Mouse (Mus musculus): ENCODE data around the gene Tstd1. TPM values are rescaled to one million over a fixed set of nuclear protein-coding genes. Genes with fewer than 3 reads are reported as not detected.

The Tstd1 gene
- total RNA-seq, 2 experiments from 2014 or later, result 3.9 to 7.1 TPM

DNA sequence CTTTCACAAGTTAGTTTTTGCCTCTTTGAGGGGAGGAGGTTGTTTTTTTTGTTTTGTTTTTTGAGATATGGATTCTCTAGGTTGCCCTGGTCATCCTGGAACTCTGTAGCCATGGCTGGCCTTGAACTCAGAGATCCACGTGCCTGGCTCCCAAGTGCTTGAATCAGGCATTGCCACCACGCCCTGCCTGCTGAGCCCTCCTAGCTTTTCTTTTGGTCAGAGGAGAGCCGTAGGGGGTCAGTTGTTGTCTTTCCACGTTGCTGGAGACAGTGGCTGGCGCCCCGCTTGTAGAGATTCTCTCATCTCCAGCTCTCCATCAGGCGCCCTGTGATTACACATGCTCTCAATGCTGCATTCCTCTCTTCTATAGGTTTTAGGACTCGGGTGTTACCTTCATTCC is 5.1 kb upstream of the Tstd1 start:
- no peak for DNase-seq (ENCODE audit: low spot score in 2 of 2)

DNA sequence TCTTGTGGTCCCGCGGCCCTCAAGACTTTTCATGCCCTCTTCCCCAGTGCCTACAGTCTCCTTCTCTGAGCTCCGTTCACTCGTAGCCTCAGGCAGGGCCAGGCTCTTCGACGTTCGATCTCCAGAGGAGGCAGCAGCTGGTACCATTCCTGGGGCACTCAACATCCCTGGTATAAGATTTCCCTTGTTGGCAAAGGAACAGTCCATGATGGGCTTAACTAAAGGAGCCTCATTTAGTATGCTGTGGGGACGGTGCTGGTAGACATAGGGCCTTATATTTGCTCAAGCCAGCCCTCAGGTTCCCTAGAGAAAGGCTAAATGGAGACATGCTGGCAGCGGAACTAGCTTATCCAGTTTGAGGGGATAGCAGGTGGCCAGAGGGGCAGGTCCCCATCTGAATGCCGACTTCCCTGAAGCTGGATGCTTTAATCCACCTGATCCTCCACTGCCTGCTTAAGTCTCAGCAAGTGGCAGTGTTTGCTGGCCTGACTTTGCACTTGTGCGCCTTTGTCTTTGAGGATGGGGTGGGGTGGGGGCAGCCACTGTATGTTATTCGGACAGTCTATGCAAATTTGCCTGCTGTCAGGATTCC is 715 bp downstream of the Tstd1 start:
- no peak for DNase-seq (ENCODE audit: low spot score in 2 of 2)

DNA sequence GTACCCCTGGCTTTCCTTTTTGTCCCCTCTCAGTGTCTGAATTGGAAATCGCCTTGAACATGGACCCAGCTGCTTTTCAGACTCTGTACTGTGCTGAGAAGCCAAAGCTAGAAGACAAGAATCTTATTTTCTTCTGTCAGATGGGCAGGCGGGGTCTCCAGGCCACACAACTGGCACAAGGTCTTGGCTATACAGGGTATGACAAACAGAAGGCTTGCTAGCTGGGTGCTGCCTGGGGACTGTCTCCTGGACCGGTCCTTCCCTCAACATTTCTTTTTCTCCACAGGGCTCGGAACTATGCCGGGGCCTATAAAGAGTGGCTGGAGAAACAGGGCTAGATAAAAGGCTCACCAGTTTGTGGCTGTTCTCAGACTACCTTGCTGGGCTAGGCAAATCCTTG is 1.2 kb downstream of the Tstd1 start:
- DNase-seq (ENCODE audit: low spot score in 2 of 2), result no peak

DNA sequence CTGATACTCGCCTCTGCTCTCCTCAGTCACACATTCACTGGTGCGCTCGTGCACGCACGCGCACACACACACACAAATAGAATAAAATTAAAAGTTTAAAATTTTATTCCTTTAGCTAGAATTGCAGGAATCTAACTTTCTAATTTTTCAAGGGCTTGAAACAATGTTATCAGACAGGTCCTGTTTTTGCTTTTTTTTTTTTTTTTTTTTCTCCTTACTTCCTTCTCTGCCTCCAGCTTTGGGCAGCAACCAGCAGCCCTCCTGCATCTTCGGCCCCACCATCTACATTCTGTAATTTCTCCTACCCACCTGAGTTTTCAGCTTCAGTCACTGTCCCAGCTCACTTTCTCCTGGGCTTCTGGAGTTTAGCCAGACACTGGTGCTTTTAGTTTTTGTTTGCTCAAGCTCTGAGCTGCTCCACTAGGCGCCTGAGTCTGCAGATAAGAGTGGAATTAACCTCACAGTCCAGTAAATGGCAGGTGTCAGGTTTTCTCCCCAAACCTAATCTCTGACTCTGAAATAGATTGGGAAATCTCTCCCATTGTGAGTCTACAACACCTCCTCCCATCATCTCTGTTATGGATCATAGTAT is 3.9 kb downstream of the Tstd1 start:
- DNase-seq (ENCODE audit: low spot score in 2 of 2), result no peak

DNA sequence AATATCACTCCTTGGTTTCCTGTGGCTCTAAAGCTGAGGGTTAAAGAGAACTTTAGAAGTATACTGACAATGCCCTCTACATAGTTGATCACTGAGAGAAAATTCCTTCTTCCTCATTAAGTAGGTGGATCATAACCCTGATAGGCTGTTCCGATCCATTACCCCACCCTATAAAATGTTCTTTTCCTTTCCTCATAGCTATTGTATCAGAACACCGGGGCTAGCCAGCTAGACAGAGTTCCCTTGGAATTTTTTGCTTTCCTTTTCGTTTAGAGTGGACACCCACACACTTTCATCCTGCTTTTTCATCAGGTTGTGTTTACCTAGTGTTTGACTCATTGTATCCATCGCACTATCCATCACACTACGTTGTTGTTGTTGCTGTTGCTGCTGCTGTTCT is 6.0 kb downstream of the Tstd1 start:
- DNase-seq (ENCODE audit: low spot score in 2 of 2), result no peak

DNA sequence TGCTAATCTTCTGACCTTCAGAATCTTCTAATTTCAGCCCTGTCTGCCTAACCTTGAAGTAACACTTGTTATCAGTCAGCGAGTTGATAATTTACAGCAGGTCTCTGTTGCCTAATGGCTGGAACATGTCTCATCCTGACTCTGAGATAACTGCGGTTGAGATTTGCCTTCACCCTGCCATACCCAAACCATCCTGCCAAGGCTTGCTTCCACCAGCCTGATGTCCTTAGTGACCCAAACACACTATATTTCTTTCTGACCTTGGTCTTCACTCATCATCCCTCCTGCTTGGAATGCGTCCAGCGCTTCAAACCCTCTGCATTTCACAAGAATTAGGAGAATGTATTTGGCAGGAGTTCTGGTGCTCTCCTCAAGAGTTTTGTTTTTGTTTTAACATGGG is 6.5 kb downstream of the Tstd1 start:
- DNase-seq (ENCODE audit: low spot score in 2 of 2), result no peak

DNA sequence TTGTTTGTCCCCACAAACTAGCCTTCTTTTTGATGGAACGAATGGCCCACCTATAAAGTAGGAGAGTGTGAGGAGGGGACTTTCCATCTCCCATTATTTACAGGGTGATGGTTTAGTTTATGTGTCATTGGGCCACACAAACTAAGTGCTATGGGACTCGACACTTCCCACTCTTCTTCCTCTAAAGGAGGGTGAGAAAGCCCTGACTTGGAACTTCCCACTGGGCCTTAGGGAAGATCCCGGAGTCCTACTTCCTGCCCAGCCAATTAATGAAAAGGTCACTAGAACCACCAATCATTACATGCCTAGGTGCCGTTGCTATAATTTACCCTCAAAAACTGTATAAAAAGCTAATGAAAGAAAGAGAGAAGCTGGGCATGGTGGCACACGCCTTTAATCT is 13.5 kb downstream of the Tstd1 start:
- DNase-seq (ENCODE audit: low spot score in 2 of 2), result no peak

DNA sequence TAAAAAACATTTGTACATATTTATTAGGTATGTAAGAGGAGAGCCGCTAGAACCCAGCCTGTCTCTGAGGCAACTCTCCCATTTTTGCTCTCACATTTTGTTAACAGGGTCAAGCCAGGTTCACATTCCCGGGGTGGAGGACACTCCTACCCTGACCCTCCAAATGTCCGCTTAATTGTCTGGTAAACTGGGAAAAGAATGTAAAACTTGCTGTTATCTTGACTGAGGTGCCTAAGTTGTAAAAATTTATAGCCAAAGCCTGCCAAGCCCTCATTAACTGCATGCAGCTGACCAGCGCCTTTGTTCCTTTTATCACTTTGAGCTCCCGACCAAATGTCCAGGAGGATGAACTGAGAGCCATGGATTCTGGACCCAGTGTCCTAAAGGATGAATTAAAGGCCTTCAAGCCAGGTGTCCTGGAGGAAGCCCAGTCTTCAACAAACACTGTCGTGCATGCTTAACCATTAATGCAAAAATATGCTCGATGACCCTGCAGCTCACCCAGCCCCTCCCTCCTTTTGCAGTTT is 16.7 kb downstream of the Tstd1 start:
- DNase-seq (ENCODE audit: low spot score in 2 of 2), result no peak

DNA sequence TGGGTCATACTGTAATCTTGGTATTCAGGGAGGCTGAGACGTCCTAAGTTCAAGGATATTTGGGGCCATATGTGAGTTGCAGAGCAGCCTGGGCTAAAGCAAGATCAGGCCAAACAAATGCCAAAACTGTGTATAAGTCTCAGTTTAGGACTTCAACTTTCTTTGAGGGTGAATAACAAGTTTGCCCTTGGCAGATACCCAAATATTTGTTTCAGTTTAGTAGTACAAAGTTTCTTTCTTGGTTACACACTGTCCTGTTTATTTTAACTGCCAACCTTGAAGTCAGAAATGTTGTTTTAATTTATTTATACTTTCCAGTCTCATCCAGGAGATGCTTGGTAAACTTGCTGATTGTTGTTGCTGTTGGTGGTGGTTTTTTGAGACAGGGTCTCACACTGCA is 17.3 kb downstream of the Tstd1 start:
- no peak for DNase-seq (ENCODE audit: low spot score in 2 of 2)

DNA sequence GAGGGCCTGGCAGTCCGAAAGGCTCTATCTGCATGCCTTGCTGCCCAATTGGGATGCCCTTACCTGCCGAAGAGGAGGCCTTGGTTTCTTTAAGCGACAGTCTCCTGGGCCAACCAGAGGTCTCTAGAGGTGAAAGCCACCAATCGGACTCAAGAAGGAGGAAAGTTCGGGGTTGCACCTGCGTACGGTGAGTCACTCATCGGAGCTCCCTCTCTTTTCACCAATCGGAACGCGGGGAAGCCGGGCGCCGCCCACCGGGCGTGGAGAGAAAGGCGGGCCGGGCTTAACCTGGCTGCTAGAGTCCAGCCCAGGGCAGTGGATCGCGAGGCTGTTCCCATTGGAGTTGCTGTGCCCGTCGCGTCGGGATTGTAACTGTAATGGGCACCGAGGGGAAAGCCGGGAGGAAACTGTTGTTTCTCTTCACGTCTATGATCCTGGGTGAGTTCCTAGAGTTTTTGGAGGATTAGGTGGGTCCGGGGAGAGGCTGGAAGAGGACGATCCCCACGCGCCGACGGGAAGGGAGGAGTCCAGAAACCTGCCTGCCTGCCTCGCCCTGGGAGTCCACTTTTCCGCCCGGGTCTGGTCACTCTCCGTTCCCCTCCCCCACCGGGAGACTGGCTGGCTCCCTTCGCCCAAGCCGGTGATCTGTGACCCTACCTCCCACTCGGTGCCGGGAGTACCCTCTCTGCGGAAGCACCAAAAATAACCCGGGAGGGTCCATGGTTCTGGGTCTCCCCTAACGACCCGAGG is 18.8 kb downstream of the Tstd1 start, which contains the start of gene F11r:
F11r (plus strand) TSS at position 272 of the 750 bp plus-strand sequence.
- DNase-seq (ENCODE audit: low spot score in 2 of 2), result peak in 1 of 2 experiments; percentile 23

DNA sequence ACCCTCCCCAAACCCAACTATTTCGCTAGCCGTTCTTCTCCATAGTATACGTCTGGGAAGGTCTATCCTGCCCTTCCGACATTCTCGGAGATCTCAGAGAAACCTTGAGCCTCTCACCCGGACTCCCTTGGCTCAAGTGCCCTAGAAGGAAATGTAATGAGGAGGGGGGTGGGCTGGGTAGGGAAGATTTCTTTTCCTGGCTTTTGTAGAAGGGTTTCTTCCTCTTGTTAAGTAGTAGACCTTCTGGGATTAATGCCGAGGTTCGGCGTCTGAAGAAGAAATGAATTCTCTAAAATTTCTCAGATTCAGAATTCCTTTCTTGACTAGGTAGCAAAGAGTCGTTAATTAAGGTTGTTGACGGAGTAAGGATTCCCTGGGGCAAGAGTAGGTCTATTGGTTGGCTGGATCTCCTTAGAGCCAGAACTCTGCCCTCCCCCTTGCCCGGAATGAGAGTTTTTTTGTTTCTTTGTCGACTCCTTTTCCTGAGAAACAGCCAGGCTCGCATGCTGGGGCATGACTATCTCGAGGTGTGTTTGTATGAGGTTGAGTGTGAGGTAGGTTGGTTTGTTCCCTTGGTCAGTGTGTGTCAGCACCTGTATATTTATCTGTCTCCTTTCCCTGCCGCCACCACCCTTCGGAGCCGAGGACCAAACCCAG is 19.5 kb downstream of the Tstd1 start:
- DNase-seq (ENCODE audit: low spot score in 2 of 2), result no peak

DNA sequence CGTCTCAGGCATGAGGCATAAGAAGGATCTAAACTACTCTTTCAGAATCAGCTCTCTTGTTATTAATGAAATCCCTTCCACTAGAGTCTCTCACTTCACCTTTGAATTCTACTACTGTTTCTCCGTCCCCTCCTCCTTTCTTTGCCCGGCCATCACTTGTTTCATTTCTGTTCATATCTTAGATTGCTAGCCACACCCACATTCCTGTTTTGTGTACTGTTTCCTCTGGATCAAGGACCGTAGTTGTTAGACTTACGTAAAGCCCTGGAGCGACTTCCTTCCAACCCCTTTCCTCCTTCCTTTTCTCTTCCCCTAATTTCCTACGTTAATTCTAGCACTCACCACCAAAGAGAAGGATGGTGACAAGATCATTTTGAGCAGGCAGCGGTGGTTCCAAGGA is 20.4 kb downstream of the Tstd1 start:
- DNase-seq (ENCODE audit: low spot score in 2 of 2), result no peak

DNA sequence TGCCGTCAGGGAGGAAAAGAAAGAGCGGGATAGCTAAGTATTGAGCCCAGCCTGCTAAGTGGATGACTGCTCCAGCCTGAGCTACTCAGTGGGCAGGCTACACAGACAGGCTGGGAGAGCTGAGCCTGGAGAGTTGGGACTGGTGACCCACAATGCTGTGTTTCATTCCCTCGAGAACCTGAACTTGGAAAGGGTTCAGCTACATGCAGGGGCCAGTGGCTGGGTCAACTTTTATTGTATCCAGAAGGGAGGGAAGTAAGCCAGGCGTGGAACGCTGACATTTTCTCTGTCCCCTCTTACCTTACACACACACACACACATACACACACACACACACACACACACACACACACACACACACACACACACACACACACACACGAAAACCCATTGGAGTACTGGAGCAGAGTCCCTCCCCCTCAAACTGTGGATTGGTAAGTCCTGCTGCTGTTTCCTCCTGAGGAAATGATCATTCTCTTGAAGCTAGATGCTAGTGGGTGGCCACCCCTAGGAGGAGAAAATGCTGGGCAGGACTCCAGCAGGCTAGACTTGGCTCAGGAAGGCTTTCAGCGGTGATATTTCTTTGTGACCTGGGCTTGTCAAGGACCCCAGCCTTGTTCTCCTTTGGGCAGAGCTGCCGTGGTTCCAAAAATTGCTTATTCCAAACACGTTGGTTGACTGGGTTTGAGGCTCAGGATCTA is 21.5 kb downstream of the Tstd1 start:
- DNase-seq (ENCODE audit: low spot score in 2 of 2), result no peak

DNA sequence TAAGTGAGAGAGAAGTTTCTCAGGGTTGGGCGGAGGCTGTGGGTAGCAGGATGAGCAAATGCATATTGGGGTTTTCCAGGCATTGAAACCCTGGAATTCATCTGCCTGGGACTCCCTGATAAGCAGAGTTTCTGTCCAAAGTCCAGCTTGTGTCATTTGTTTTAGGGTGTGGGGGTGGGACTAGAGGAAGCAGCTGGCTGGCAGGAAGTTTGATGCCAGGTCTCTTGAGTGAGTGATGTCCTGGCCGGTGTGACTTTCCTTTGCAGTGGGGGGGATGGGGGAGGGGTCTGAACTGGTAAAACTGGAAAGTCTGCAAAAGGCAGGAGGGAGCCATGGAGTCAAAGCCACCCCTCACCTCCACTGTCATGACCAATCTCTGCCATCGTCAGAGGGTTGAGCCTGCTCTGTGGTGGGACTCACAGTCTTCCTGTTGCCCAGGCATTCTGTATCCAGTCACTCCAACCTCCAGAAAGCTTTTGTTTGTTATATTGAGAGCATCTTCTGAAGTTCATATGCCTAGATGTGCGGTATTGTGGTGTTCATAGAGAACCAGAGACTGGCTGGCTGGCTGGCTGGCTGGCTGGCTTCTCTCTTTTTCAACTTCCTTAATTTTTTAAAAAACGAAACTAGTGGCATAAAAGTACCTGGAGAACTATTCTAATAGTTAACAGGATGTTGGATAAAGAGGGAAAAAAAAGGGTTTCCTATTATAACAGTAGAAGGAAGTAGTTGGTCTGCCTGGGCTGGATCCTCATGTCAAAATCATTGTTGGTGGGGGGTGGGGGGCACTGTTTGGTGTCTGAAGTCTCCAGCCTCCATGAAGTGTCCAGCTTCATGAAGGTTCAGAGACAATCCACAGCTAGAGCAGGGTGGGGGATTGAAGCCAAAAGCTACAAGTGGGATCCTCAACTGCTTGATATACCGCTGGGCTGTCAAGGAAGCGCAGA is 23.1 kb downstream of the Tstd1 start:
- no peak for DNase-seq (ENCODE audit: low spot score in 2 of 2)

DNA sequence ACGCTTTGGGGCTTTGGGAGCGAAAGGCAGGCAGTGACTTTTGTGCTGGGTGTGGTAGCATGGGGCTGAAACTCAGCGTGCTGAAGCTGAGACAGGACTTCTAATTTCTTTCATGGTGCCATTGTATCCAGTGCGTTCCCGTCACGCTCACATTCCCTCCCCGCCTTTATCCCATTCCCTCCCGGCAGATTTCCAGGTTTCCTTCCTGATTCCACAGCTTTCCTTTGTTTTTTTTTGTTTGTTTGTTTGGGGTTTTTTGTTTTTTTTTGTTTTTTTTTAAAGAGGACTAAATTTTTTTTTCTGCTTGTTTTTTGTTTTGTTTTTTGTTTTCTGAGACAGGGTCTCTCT is 23.7 kb downstream of the Tstd1 start:
- no peak for DNase-seq (ENCODE audit: low spot score in 2 of 2)

DNA sequence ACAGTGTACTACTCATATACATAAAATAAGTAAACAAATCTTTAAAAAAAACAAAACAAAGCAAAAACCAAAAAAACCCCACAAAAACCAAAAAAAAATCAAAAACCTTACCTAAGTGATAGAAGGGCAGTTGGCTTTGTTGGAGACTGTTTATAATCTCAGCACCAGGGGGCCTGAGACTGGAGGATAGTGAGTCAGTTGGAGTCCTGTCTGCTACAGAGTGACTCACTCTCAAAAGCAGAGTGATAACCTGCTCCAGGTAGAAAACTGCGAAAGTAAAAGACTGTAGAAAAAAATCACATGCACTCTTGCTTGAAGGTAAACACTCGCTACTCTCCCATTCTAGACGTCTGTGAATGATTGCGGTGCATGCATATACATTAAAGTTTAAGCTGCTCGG is 26.4 kb downstream of the Tstd1 start:
- no peak for DNase-seq (ENCODE audit: low spot score in 2 of 2)

DNA sequence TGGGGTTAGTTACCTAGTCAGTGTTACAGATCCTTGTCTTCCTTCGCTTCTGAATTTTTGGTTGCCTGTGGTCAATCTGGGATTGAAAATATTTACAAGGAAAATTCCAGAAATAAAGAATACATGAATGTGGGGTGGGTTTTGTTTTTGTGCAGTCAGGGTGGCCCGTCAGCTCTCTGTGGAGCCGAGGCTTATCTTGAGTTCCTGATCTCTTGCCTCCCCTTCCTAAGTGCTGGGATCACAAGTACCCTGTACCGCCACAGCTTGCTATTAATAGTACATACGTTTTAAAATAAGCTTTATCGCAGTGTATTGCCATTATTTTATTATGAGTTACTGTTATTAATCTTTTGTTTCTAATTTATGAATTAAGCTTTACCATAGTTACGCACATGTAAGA is 28.2 kb downstream of the Tstd1 start:
- no peak for DNase-seq (ENCODE audit: low spot score in 2 of 2)

DNA sequence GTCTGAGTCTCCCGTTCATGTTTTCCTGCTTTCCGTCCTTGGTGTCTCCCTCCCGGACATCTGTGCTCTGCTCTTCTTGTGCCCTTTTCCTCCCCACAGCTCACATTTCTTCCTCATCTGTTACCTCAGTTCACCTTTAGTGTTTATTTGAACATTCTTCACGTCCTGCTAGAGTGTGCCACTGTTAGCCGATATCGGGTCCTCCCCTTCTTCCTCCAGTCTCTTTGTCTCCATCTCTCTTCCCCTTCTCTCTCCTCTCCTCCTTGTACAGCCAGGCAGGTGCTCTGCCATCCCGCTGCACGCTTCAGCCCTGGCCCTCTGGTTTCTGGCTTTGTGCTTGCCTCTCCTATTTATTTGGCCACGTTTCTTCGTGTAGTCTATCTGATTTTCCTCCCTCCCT is 29.0 kb downstream of the Tstd1 start:
- DNase-seq (ENCODE audit: low spot score in 2 of 2), result no peak

DNA sequence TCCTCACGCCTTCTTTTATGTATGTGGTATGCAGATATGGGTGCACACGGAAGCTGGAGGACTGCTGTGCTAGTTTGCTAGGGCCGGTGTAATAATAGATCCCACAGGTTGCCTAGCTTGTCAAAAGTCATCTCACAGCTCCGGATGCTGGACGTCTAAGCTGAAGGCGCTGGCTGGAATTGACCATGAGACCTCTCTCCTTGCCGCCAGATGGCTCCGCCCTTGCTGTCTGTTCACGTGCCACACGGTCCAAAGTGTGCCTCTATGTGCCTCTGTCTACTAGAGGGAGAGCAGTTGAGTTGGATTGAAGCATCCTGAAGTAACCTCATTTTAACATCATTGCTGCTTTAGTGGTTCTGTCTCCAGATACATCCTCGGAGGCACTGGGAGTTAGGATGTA is 31.4 kb downstream of the Tstd1 start:
- DNase-seq (ENCODE audit: low spot score in 2 of 2), result no peak

DNA sequence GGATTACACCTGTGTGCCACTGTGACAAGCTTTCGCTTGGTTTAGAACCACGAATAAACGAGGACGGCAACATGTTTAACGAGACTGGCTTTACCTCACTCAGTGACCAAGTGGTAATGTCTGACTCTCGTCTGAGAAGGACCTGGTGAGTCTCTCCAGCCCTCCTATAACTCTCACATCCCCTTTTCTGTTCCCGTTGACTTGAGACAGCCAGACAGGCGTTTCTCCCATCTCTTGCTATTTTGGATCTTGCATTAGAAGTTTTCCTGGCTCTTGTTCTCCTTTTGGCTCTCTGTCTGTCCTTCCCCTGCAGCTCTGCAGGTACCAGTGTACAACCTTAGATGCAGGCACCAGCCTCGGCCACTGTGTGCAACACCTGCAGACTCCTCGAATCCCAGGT is 32.3 kb downstream of the Tstd1 start:
- DNase-seq (ENCODE audit: low spot score in 2 of 2), result no peak
